Mouse (Mus musculus) right cerebral cortex, postnatal 36 days (tissue): ENCODE measurements around the gene BC037034.
"Not testable (repeated sequence)": the region's sequence is repeated elsewhere in the genome, so short reads cannot be mapped to it uniquely, and the experiment has no call there.

Source experiments
- DNase-seq, 2 experiments: peaks; one replicate each; pipeline ENCODE4 v3.0.0; 2022; ENCODE audit warnings: low spot score in 2 of 2, mixed read lengths in 1 of 2

Gene BC037034

GRCm38 (mm10) chr5:138216632-138217031, 47.2 kb downstream of the BC037034 start:
- not testable (repeated sequence) for DNase-seq
